Mouse (Mus musculus) gastrocnemius, adult 2 months (tissue): ENCODE data around the gene Btla. TPM values are rescaled to one million over a fixed set of nuclear protein-coding genes. Genes with fewer than 3 reads are reported as not detected.

Experiments used
- DNase-seq: peaks from one replicate; pipeline ENCODE4 v3.0.0; 2022
- H3K27ac ChIP-seq: fragments of 200-600 bp; 2 replicates; pipeline ENCODE4 v1.8.1; 2022; ENCODE audit warnings: mild to moderate bottlenecking
- H3K4me3 ChIP-seq: fragments of 200-600 bp; 2 replicates; pipeline ENCODE4 v1.8.1; 2022; ENCODE audit warnings: mild to moderate bottlenecking, moderate library complexity
- CTCF ChIP-seq: fragments of 200-600 bp; IDR thresholded peaks from 2 replicates; pipeline ENCODE4 v1.8.1; 2022; ENCODE audit warnings: antibody characterized with exemption, mild to moderate bottlenecking, moderate library complexity
- intact Hi-C: fragments of 180-260 bp; cut with DNase I; formaldehyde crosslinking; loops from one replicate; pipeline ENCODE4 v1.15.1; 2025
- total RNA-seq, 2 experiments: library from RNA; stranded (reverse); gene quantifications; 2 replicates each; pipeline ENCODE4 v1.2.3; 2021

The Btla gene
- total RNA-seq, 2 experiments from 2014 or later: 0.17 to 0.28 TPM

GRCm38 (mm10) chr16:45283093-45283492, 59.0 kb downstream of the Btla start:
- H3K27ac ChIP-seq: peak overlapping the region; percentile 2; the same call in 1 of the 2 replicates
- TF ChIP-seq CTCF: peak; percentile 60
- DNase-seq: no peak
- no peak overlapping the region for H3K4me3 ChIP-seq
- intact Hi-C loops: loop anchor here (5.0 kb wide), 1 partner anchor 129 kb away; no protein-coding TSS in a partner anchor

DNA sequence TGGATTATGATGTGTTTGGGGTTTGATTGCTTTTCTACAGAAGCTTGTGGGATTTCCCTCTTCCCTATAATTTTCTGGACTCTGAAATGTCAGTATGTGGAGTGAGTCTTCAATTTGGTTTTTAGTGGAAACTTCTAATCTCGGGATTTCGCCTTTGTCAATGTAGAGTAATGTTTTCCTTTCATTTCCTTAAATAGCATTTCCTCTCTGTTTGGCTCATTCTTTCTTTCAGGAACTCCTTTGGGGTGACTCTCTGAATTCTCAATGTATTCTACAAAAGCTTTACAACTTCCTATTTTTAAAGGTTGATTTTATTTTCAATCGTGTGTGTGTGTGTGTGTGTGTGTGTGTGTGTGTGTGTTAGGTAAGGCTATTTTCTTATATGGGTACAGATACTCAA, 73.7 kb downstream of the Btla start:
- no peak overlapping the region for H3K27ac ChIP-seq
- no peak overlapping the region for H3K4me3 ChIP-seq
- no peak for DNase-seq
- TF ChIP-seq CTCF: no peak
- intact Hi-C loops: no loop called here

Other genes starting within 250 kb of the Btla start
- 10 to 100 TPM; 18.7 to 21.8 TPM for gene Ccdc80, start 130.9 kb upstream of the Btla start, total RNA-seq
- gene Slc35a5, start 65.6 kb upstream of the Btla start, total RNA-seq: 1 to 10 TPM; 3.6 to 3.8 TPM
- 10 to 100 TPM; 21.4 to 22.4 TPM for gene Atg3, start 65.5 kb upstream of the Btla start, total RNA-seq
- 10 to 100 TPM; 10.4 to 20.1 TPM for gene Cd200, start 184.7 kb downstream of the Btla start, total RNA-seq